Mouse (Mus musculus): ENCODE results near the gene Mt2. TPM values are rescaled to one million over a fixed set of nuclear protein-coding genes. Genes with fewer than 3 reads are reported as not detected.
A peak's percentile ranks its signal among the peaks of the same experiment; 100 is the strongest.

The Mt2 gene
- total RNA-seq, 2 experiments from 2014 or later = 187 to 290 TPM

GRCm38 (mm10) chr8:94194591-94195223, 22.2 kb downstream of the Mt2 start:
- no peak for DNase-seq (ENCODE audit: low spot score in 2 of 2)

- DNase-seq (ENCODE audit: low spot score in 2 of 2) = peak; percentile 73 to 80
These were observed 26.9 kb downstream of the Mt2 start for GRCm38 (mm10) chr8:94199202-94199869.

GRCm38 (mm10) chr8:94204043-94204442, 31.6 kb downstream of the Mt2 start:
- DNase-seq (ENCODE audit: low spot score in 2 of 2) = no peak

GRCm38 (mm10) chr8:94205736-94206135, 33.3 kb downstream of the Mt2 start:
- DNase-seq (ENCODE audit: low spot score in 2 of 2) = peak; percentile 75 to 77

GRCm38 (mm10) chr8:94206256-94206655, 33.8 kb downstream of the Mt2 start:
- no peak for DNase-seq (ENCODE audit: low spot score in 2 of 2)

- no peak for DNase-seq (ENCODE audit: low spot score in 2 of 2)
These were observed 35.0 kb downstream of the Mt2 start for GRCm38 (mm10) chr8:94207491-94207890.

GRCm38 (mm10) chr8:94209639-94210038, 37.2 kb downstream of the Mt2 start:
- peak in 1 of 2 experiments; percentile 25 for DNase-seq (ENCODE audit: low spot score in 2 of 2)

GRCm38 (mm10) chr8:94210225-94210624, 37.8 kb downstream of the Mt2 start:
- no peak for DNase-seq (ENCODE audit: low spot score in 2 of 2)

- peak in 1 of 2 experiments; percentile 27 for DNase-seq (ENCODE audit: low spot score in 2 of 2)
These were observed 41.4 kb downstream of the Mt2 start for GRCm38 (mm10) chr8:94213819-94214218.

- DNase-seq (ENCODE audit: low spot score in 2 of 2) = peak; percentile 94 to 98
These were observed 42.0 kb downstream of the Mt2 start, which contains the start of gene Nup93 for GRCm38 (mm10) chr8:94214252-94215173. Nup93 (plus strand) TSS chr8:94214564.

Other genes with a start within 250 kb of the Mt2 start
- 100 to 1,000 TPM; 140 to 144 TPM for gene Amfr, start 159.8 kb upstream of the Mt2 start, total RNA-seq (2021)
- gene Nudt21, start 135.6 kb upstream of the Mt2 start, total RNA-seq (2021) = 10 to 100 TPM; 66.6 to 70.0 TPM
- gene Ogfod1, start 135.5 kb upstream of the Mt2 start, total RNA-seq (2021) = 10 to 100 TPM; 40.2 to 41.9 TPM
- gene Bbs2, start 73.7 kb upstream of the Mt2 start, total RNA-seq (2021) = 10 to 100 TPM; 16.0 to 18.0 TPM
- not detected for gene Mt4, start 35.5 kb upstream of the Mt2 start, total RNA-seq (2021)
- 100 to 1,000 TPM; 758 to 903 TPM for gene Mt3, start 20.1 kb upstream of the Mt2 start, total RNA-seq (2021)
- 100 to 1,000 TPM; 223 to 273 TPM for gene Mt1, start 6.4 kb downstream of the Mt2 start, total RNA-seq (2021)
- gene Nup93, start 41.9 kb downstream of the Mt2 start, total RNA-seq (2021) = 10 to 100 TPM; 53.0 to 53.9 TPM
- gene Slc12a3, start 156.5 kb downstream of the Mt2 start, total RNA-seq (2021) = under 1 TPM; 0.38 to 0.57 TPM
- 10 to 100 TPM; 35.5 to 36.2 TPM for gene Herpud1, start 213.8 kb downstream of the Mt2 start, total RNA-seq (2021)